Mouse (Mus musculus) stomach, embryonic 15.5 days (tissue): Measurements from ENCODE around the gene Alg12. TPM values are rescaled to one million over a fixed set of nuclear protein-coding genes. Genes with fewer than 3 reads are reported as not detected.
A peak's percentile ranks its signal among the peaks of the same experiment; 100 is the strongest.
"Not testable (repeated sequence)": the region's sequence is repeated elsewhere in the genome, so short reads cannot be mapped to it uniquely, and the experiment has no call there.

Source experiments
- ATAC-seq: fragments of 200-750 bp; cut with Nextera tagmentation; 2 replicates; pipeline ENCODE4 v1.8.0; 2017; ENCODE audit warnings: low read depth, moderate number of reproducible peaks, moderate TSS enrichment; ENCODE audit not compliant: insufficient read depth, low FRiP score
- H3K27ac ChIP-seq: fragments of 300-500 bp; sonication (generic); 2 replicates; pipeline ENCODE4 v1.5.1; 2015; ENCODE audit warnings: mild to moderate bottlenecking, inconsistent platforms
- H3K27me3 ChIP-seq: fragments of 300-500 bp; sonication (generic); replicated peaks from 2 replicates; pipeline ENCODE4 v1.6.1; 2015; ENCODE audit warnings: inconsistent platforms
- H3K36me3 ChIP-seq: fragments of 300-500 bp; sonication (generic); 2 replicates; pipeline ENCODE4 v1.6.1; 2015; ENCODE audit warnings: inconsistent platforms
- H3K4me1 ChIP-seq: fragments of 300-500 bp; sonication (generic); 2 replicates; pipeline ENCODE4 v1.6.1; 2015; ENCODE audit warnings: inconsistent platforms
- H3K4me2 ChIP-seq: fragments of 300-500 bp; sonication (generic); 2 replicates; pipeline ENCODE4 v1.6.1; 2015; ENCODE audit warnings: mild to moderate bottlenecking, inconsistent platforms
- H3K4me3 ChIP-seq: fragments of 300-500 bp; sonication (generic); replicated peaks from 2 replicates; pipeline ENCODE4 v1.5.1; 2015; ENCODE audit warnings: inconsistent platforms
- H3K9ac ChIP-seq: fragments of 300-500 bp; sonication (generic); 2 replicates; pipeline ENCODE4 v1.6.1; 2015; ENCODE audit warnings: inconsistent platforms
- H3K9me3 ChIP-seq: fragments of 300-500 bp; sonication (generic); 2 replicates; pipeline ENCODE4 v1.6.1; 2016; ENCODE audit warnings: inconsistent platforms
- WGBS: fragments of 180-500 bp; shearing (Covaris S2); methylation state at CpG from one replicate; pipeline ENCODE4 v1.1.7; 2015; 5-methylcytosine and 5-hydroxymethylcytosine counted together
- polyA plus RNA-seq: library from polyadenylated mRNA; unstranded; fragments of >200 nt; fragmentation: Nextera tagmentation; extraction: Ambion mirVana; gene quantifications from 2 replicates; pipeline ENCODE4 v1.2.1, GENCODE M21; 2015

Alg12 gene
- polyA plus RNA-seq, 1 experiment from 2014 or later = 11.6 TPM

DNA sequence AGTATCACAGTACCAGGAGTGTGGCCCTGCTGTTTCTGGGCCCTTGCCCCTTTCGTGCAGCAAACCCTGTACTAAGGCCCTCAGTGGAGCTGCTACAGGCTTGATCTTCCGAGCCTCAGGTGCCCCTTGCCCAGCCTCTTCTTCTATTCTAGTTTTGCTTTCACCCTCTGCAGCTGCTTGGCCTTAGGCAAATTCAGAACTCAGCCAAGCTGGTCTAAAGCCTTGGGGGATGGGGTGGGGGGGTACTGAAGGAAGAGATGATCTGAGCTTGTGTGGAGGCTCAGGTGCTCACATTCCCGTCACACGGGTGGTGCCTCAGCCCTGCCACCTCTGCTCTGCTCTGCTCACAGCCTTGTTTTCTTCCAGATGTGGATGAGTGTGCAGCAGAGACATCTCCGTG, 4.3 kb upstream of the Alg12 start:
- ATAC-seq = no peak

DNA sequence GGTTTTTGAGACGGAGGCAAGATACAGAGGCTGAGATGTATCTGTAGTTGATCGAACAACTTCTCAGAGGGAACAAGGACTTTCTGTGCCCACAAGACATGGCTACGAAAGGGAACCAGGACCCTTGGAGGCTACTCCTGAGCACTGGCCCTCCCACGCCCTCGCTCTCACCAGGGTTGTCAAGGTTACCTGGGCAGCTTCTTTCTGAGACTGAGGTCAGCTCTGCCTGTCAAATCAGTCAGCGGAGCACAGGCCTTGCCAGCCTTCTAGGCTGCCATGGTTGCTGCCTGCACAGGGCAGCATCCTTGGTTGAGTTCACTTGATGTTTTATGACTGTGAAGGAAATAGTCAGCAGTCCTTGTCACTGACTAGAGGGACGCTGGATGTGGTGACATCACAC, 3.4 kb upstream of the Alg12 start:
- H3K9me3 ChIP-seq = no peaks in the 10 kb centered on the region
- no peak overlapping the region for H3K9ac ChIP-seq
- H3K27ac ChIP-seq = no peak overlapping the region
- H3K4me2 ChIP-seq = no peak overlapping the region
- peaks cover 20% of the 10 kb centered on the region for H3K4me1 ChIP-seq
- no peaks in the 10 kb centered on the region for H3K27me3 ChIP-seq
- ATAC-seq = no peak
- WGBS = 88% methylated on average over 7 of the region's 7 CpGs
- no peak overlapping the region for H3K4me3 ChIP-seq
- peaks cover 28% of the 10 kb centered on the region for H3K36me3 ChIP-seq

More for the DNA sequence above, 4.3 kb upstream of the Alg12 start:
- Histone ChIP-seq H3K9me3 (no peaks in the 10 kb centered on the region), H3K36me3 (peaks cover 28% of the 10 kb centered on the region), H3K27me3 (no peaks in the 10 kb centered on the region), H3K4me1 (peaks cover 18% of the 10 kb centered on the region), H3K27ac (no peak overlapping the region), H3K9ac (no peak overlapping the region), H3K4me2 (no peak overlapping the region), H3K4me3 (no peak overlapping the region)
- WGBS = 85% methylated on average over 5 of the region's 5 CpGs

DNA sequence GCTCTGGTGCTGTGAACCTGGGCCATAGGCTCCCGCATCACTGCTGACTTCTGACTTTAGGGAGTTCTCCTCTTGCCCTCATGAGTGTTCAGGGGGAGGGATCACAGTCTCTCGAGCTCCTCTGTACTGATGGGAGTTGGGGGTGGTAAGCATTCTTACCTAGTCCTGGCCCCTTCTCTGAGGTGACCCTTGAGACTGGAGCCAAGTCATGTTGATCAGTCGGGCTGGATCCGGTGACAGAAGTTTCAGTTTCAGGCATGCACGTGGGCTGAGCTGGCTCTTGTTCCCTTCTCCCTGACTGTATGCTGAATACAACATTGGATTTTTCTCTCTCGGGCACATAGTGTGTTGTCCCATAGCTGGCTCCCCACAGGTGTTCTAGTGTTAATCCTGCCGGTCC, 2.3 kb upstream of the Alg12 start:
- peaks cover 20% of the 10 kb centered on the region for H3K4me1 ChIP-seq
- no peak overlapping the region for H3K4me3 ChIP-seq
- H3K9me3 ChIP-seq = no peaks in the 10 kb centered on the region
- no peak overlapping the region for H3K27ac ChIP-seq
- H3K4me2 ChIP-seq = no peak overlapping the region
- H3K9ac ChIP-seq = no peak overlapping the region
- H3K27me3 ChIP-seq = no peaks in the 10 kb centered on the region
- 85% methylated on average over 7 of the region's 7 CpGs for whole genome bisulfite sequencing
- no peak for ATAC-seq
- peaks cover 28% of the 10 kb centered on the region for H3K36me3 ChIP-seq

DNA sequence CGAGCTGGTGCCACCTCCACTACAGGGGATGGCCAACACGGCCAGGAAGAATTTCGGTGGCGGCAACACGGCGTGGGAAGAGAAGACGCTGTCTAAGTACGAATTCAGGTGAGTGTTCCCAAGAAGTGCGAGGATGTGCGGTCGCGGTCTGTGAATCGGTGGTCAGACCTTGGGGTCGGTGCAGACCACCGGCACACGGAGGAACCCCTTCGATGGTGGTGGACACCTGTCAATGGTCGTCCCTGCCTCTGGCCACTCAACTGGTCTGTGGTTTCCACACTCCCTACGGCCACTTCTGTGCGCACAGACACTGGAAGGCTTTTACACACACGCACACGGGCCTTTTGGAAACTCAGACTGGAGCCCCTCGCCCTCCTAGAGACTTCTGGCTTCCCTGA, 787 bp upstream of the Alg12 start:
- Histone ChIP-seq H3K4me3 (peak overlapping the region; percentile 65), H3K36me3 (peaks cover 33% of the 10 kb centered on the region), H3K27ac (no peak overlapping the region), H3K27me3 (no peaks in the 10 kb centered on the region), H3K9me3 (no peaks in the 10 kb centered on the region), H3K4me2 (peak overlapping the region; percentile 88), H3K4me1 (peaks cover 20% of the 10 kb centered on the region), H3K9ac (peak overlapping the region; percentile 74)
- ATAC-seq = no peak
- WGBS = under 1% methylated on average over 23 of the region's 23 CpGs

DNA sequence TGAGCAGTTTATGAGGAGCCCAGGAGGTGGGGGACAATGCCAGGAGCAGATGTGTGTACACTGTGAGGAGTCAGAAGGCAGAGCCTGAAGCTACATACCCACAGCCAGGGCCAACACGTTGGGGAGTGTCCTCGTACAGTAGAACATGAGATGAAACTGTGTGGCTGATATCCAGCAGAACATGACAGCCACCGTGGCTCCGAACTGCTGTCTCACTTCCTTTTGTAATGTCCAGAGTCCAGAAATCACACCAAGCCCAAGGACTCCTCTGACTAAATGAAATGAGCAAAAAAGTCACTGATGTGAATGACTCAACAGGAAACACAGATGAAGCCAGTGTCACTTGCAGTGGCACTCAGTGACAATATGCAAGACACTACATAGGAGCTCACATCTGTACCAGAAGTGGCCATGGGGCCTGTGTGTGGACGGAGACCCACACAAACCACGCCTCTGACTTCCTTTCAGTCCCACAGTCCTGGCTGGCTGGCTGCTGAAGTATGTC, 3.9 kb downstream of the Alg12 start:
- peaks cover 8% of the 10 kb centered on the region for H3K4me1 ChIP-seq
- H3K4me3 ChIP-seq = no peak overlapping the region
- H3K9me3 ChIP-seq = no peaks in the 10 kb centered on the region
- 87% methylated on average over 6 of the region's 6 CpGs for WGBS
- H3K27me3 ChIP-seq = no peaks in the 10 kb centered on the region
- H3K4me2 ChIP-seq = no peak overlapping the region
- no peak overlapping the region for H3K27ac ChIP-seq
- no peak overlapping the region for H3K9ac ChIP-seq
- peaks cover 10% of the 10 kb centered on the region for H3K36me3 ChIP-seq
- no peak for ATAC-seq

DNA sequence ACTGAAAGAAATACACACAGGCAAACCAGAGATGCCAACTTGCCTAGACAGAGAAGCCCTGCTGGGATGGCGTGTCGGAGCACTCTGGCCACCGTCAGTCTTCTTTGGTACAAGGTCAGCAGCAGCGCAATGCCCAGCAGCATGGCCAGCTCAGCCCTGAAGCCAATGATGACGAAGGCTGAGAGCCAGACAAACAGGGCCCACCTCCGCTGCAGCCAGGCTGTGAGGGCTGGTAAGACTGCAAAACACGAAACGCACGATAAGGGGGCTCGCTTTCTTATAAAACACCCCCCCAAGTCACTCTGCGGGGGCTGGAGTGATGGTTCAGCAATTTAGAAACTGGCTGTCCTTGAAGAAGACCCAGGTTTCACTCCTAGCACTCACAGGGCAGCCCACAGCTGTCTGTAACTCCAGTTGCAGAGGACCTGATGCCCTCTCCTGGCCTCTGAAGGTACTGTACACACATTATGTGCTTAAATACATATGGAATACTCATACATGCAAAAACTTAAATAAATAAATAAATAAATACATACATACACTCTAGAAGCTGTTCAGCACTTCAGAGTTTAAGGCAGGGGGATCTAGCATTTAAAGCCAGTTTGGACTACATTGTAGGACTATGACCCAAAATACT, 4.6 kb downstream of the Alg12 start:
- Histone ChIP-seq H3K27me3 (no peaks in the 10 kb centered on the region), H3K9me3 (no peaks in the 10 kb centered on the region), H3K36me3 (peaks cover 10% of the 10 kb centered on the region), H3K4me1 (0 out of 2 replicates have a peak, but pooled peaks cover 4% of the 10 kb centered on the region), H3K9ac (no peak overlapping the region), H3K4me2 (no peak overlapping the region), H3K4me3 (no peak overlapping the region), H3K27ac (no peak overlapping the region)
- no peak for ATAC-seq
- 94% methylated on average over 11 of the region's 11 CpGs for WGBS

DNA sequence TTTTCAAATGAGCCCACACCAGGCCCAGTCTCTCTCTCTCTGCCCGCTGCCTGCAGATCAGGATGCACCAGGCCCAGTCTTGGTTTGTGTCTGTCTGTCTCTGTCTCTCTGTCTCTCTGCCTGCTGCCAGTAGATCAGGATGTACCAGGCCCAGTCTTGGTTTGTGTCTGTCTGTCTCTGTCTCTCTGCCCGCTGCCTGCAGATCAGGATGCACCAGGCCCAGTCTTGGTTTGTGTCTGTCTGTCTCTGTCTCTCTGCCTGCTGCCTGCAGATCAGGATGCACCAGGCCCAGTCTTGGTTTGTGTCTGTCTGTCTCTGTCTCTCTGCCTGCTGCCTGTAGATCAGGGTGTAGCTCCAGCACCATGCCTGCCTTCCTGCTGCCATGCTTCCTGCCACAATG, 5.2 kb downstream of the Alg12 start:
- H3K9ac ChIP-seq, H3K4me1 ChIP-seq, H3K9me3 ChIP-seq, H3K4me3 ChIP-seq, H3K36me3 ChIP-seq, H3K27me3 ChIP-seq, ATAC-seq, H3K27ac ChIP-seq, H3K4me2 ChIP-seq: not testable (repeated sequence)
- WGBS = 97% methylated on average over 2 of the region's 2 CpGs

DNA sequence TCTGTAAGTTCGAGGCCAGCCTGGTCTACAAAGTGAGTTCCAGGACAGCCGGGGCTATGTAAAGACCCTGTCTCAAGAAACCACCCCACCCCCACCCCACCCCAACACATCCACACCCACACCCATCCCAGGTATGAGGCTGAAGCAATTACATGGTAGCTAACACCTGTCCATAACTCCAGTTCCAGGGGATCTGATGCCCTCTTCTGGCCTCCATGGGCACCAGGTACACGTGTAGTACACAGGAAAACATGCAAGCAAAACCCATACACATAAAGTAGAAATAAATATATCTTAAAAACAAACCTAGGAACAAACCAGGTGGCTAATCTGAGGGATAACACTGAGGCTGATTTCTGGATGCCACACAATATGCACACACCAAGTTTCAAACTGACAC, 5.9 kb downstream of the Alg12 start:
- H3K36me3 ChIP-seq = peaks cover 10% of the 10 kb centered on the region
- H3K9me3 ChIP-seq = no peaks in the 10 kb centered on the region
- H3K27me3 ChIP-seq = no peaks in the 10 kb centered on the region
- no peak overlapping the region for H3K4me3 ChIP-seq
- H3K4me1 ChIP-seq = 0 out of 2 replicates have a peak, but pooled peaks cover under 1% of the 10 kb centered on the region
- no peak overlapping the region for H3K27ac ChIP-seq
- no peak overlapping the region for H3K4me2 ChIP-seq
- H3K9ac ChIP-seq = no peak overlapping the region
- WGBS = 76% methylated on average over 3 of the region's 3 CpGs
- ATAC-seq = no peak

DNA sequence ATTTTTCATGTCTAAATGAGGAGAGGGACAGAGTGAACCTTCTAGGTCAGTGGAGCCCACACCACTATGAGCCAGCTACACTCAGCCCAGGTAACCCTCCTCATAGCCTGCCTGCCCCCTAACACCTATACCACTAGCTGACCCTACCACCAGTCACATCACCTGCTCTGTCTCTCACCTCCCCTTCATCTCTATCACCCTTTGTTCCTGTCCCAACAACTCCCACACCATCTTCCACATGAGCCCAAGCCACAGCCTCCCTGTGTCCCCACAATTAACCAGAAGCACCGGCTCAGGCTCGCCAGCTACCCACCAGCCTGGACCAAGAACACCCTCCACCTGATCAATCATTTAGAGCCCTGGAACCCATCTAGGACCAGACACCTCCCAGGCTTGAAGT, 8.7 kb downstream of the Alg12 start:
- no peak overlapping the region for H3K4me3 ChIP-seq
- no peak overlapping the region for H3K9ac ChIP-seq
- H3K27me3 ChIP-seq = no peaks in the 10 kb centered on the region
- ATAC-seq = no peak
- 86% methylated on average over 2 of the region's 2 CpGs for WGBS
- no peak overlapping the region for H3K4me2 ChIP-seq
- no peaks in the 10 kb centered on the region for H3K9me3 ChIP-seq
- H3K4me1 ChIP-seq = no peaks in the 10 kb centered on the region
- H3K27ac ChIP-seq = no peak overlapping the region
- peaks cover 21% of the 10 kb centered on the region for H3K36me3 ChIP-seq

DNA sequence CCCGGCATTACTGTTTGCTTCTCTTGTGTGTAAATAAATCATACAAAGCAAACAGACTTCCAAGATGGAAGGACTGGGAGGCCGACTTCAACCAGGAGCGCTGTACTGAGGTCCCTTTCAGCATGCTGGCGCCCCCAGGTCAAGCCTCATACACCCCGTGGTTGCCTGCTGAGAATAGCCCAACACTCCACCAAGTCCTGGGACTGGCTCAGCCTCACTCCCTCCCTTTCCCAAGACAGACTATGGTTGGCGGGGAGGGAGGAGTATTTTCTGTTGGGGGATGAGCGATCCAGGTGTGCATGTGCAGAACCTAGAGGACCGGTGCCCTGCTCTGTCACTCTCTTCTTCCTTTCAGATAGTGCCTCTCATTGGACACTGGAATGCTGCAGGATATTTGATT, 11.0 kb downstream of the Alg12 start:
- H3K4me2 ChIP-seq = no peak overlapping the region
- H3K9ac ChIP-seq = no peak overlapping the region
- peaks cover 28% of the 10 kb centered on the region for H3K36me3 ChIP-seq
- no peaks in the 10 kb centered on the region for H3K27me3 ChIP-seq
- H3K27ac ChIP-seq = no peak overlapping the region
- ATAC-seq = no peak
- 69% methylated on average over 8 of the region's 8 CpGs for WGBS
- H3K4me1 ChIP-seq = no peaks in the 10 kb centered on the region
- no peak overlapping the region for H3K4me3 ChIP-seq
- no peaks in the 10 kb centered on the region for H3K9me3 ChIP-seq

DNA sequence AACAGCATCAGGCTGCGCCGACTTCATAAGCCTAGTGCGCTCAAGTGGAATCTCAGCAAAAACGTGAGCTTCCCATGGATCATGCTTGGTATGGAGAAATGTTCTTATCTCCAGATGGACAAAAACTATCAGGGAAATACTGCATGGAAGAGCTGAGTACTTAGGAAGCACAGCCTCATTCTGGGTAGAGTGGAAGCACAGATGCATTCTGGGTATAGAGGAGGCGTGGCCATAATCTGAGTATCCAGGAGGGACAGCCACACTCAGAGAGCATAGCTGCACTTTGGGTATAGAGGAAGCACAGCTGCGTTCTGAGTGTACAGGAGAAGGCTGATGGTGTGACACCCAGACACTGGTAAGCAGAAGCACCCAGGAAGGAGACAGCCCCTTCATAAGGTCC, 16.8 kb downstream of the Alg12 start:
- Histone ChIP-seq H3K27me3 (no peaks in the 10 kb centered on the region), H3K36me3 (peaks cover 23% of the 10 kb centered on the region), H3K4me3 (no peak overlapping the region), H3K4me1 (0 out of 2 replicates have a peak, but pooled peaks cover 3% of the 10 kb centered on the region), H3K9ac (no peak overlapping the region), H3K4me2 (no peak overlapping the region), H3K9me3 (no peaks in the 10 kb centered on the region), H3K27ac (no peak overlapping the region)
- no peak for ATAC-seq
- WGBS = 87% methylated on average over 6 of the region's 6 CpGs

DNA sequence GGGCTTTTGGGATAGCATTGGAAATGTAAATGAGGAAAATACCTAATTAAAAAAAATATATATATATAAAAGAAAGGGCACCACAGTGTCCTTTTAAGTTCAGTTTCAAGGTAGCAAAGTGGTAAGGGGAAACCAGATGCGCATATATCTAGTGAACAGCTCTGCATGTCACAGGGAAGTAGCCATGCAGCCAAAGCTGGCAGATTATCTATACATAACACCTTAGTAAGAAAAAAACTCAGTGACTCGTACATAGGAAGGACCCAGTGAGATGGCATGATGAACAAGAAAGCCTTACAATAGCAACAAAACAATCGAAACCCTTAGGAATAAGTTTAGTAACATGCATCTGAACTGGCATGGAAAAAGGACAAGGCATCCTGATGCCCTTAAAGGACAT, 17.2 kb downstream of the Alg12 start:
- 89% methylated on average over 3 of the region's 3 CpGs for WGBS
- no peak overlapping the region for H3K27ac ChIP-seq
- peaks cover 23% of the 10 kb centered on the region for H3K36me3 ChIP-seq
- H3K4me2 ChIP-seq = no peak overlapping the region
- H3K27me3 ChIP-seq = no peaks in the 10 kb centered on the region
- H3K4me3 ChIP-seq = no peak overlapping the region
- ATAC-seq = no peak
- H3K9me3 ChIP-seq = no peaks in the 10 kb centered on the region
- 0 out of 2 replicates have a peak, but pooled peaks cover 3% of the 10 kb centered on the region for H3K4me1 ChIP-seq
- H3K9ac ChIP-seq = no peak overlapping the region
